Mouse (Mus musculus) C2C12 (cell line): ENCODE measurements around the gene Prodh2.

ENCODE experiments used
- CEBPB ChIP-seq: IDR thresholded peaks from one replicate; pipeline ENCODE4 v1.6.1; 2011; ENCODE audit warnings: low read depth, mild to moderate bottlenecking, control low read depth, moderate library complexity
- CTCF ChIP-seq: IDR thresholded peaks from one replicate; pipeline ENCODE4 v1.5.1; 2011; ENCODE audit not compliant: control insufficient read depth, insufficient read depth, insufficient read length
- FOSL1 ChIP-seq: IDR thresholded peaks from one replicate; pipeline ENCODE4 v1.8.0; 2011; ENCODE audit warnings: mild to moderate bottlenecking, low read length; ENCODE audit not compliant: poor library complexity, insufficient read depth, severe bottlenecking
- MAX ChIP-seq: IDR thresholded peaks from one replicate; pipeline ENCODE4 v1.6.1; 2011; ENCODE audit warnings: mild to moderate bottlenecking, control low read depth
- MYOD1 ChIP-seq: IDR thresholded peaks from one replicate; pipeline ENCODE4 v1.6.1; 2011; ENCODE audit warnings: low read depth; ENCODE audit not compliant: control insufficient read depth, insufficient read length
- MYOG ChIP-seq: IDR thresholded peaks from one replicate; pipeline ENCODE4 v1.6.1; 2011; ENCODE audit not compliant: control insufficient read depth, insufficient read length; ENCODE audit errors: extremely low read depth
- USF1 ChIP-seq: IDR thresholded peaks from one replicate; pipeline ENCODE4 v1.6.1; 2011; ENCODE audit warnings: low read depth, mild to moderate bottlenecking, control low read depth, moderate library complexity

- TF ChIP-seq CTCF (no peak), USF1 (no peak), MYOG (no peak), MAX (no peak), CEBPB (no peak), MYOD1 (no peak), FOSL1 (no peak)
These were observed 29.4 kb upstream of the Prodh2 start for GRCm38 (mm10) chr7:30463996-30464395.
